ENCODE assay signal across 8 mouse cellular contexts in the genomic region with DNA sequence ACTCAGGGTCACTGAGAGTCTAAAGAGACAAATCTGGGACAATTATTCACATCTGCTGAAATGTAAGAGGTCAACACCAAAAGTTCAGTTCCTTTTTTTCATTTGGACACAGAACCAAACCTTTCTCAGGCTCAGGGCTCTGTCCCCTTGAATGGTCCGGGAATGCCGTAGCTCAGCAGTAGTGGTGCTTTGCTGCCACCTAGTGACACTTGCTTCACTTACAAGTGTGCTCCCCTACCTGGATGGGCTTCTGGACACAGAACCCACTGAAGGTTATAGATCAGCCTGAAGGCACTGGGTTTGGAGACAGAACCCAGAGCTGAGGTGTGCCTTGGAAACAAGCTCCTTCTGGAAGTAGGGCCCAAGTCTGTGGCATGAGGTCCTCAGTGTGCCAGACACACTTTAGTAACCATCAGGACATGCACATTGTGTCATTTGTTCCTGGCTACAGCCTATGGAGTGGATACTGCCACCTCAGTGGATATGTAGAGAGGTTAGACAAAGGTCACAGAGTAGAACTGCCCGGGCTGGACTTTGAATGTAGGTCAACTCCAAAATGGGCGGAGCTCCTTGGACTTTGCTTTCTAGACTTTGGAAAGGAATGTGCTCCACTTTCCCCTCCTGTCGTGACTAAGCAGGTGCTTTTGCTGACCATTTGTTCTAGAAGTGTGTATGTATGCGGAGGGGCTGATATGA. TPM values are rescaled to one million over a fixed set of nuclear protein-coding genes. Genes with fewer than 3 reads are reported as not detected.
DNase-seq lines count a peak whose midpoint lies in the region; ATAC-seq and TF ChIP-seq lines count a peak whose summit lies in the region.

No protein-coding gene starts in this region.

- no peaks in the 10 kb centered on the region for H3K9me3 ChIP-seq in forebrain, postnatal 0 days (ENCODE audit: low read length)
- H3K9me3 ChIP-seq in hindbrain, embryonic 16.5 days (ENCODE audit: control insufficient read depth, low read length) = no peaks in the 10 kb centered on the region

- H3K9ac ChIP-seq in forebrain, postnatal 0 days = no peak overlapping the region
- H3K9ac ChIP-seq in hindbrain, embryonic 16.5 days (ENCODE audit: low read depth, low read length) = no peak overlapping the region

- DNase-seq in adipocyte (ENCODE audit: low spot score) = peak; percentile 80
- peak; percentile 80 for DNase-seq in cerebellum, adult 8-10 months
- DNase-seq in forebrain, postnatal 0 days = peak; percentile 88
- peak; percentile 49 to 84 for DNase-seq in layer of hippocampus, postnatal 25 days (ENCODE audit: extremely low spot score in 1 of 2, low spot score in 1 of 2)
- DNase-seq in right cerebral cortex, adult 2 months (ENCODE audit: low spot score in 2 of 2) = peak; percentile 72 to 81
- DNase-seq in yolk sac, embryonic 10.5 days (ENCODE audit: low spot score) = peak; percentile 64

- H3K27me3 ChIP-seq in forebrain, postnatal 0 days (ENCODE audit: insufficient read depth, low read length) = no peaks in the 10 kb centered on the region
- H3K27me3 ChIP-seq in hindbrain, embryonic 16.5 days (replicated peaks; ENCODE audit: control insufficient read depth, insufficient read depth, low read length) = no peaks in the 10 kb centered on the region; the same call in 1 of the 2 replicates

- peak; percentile 76 for ATAC-seq in forebrain, postnatal 0 days
- peak; percentile 90 for ATAC-seq in hindbrain, embryonic 16.5 days
- peak; percentile 83 for ATAC-seq in megakaryocyte, adult 5-6 weeks (ENCODE audit: poor library complexity, severe bottlenecking)

- 34% methylated on average over 6 of the region's 6 CpGs for WGBS in forebrain, postnatal 0 days
- 38% methylated on average over 6 of the region's 6 CpGs for WGBS in hindbrain, embryonic 16.5 days

- H3K36me3 ChIP-seq in forebrain, postnatal 0 days (ENCODE audit: insufficient read depth) = no peaks in the 10 kb centered on the region
- no peaks in the 10 kb centered on the region for H3K36me3 ChIP-seq in hindbrain, embryonic 16.5 days (ENCODE audit: control insufficient read depth, insufficient read depth, low read length)

- no peak overlapping the region for H3K4me2 ChIP-seq in forebrain, postnatal 0 days (ENCODE audit: low read depth)
- no peak overlapping the region for H3K4me2 ChIP-seq in hindbrain, embryonic 16.5 days (ENCODE audit: low read length)

- peak; percentile 98 for TF ChIP-seq CTCF in forebrain, postnatal 0 days (IDR thresholded peaks at IDR 0.05; ENCODE audit: low read depth)

- H3K4me1 ChIP-seq in forebrain, postnatal 0 days (ENCODE audit: insufficient read depth) = no peaks in the 10 kb centered on the region
- no peaks in the 10 kb centered on the region for H3K4me1 ChIP-seq in hindbrain, embryonic 16.5 days (ENCODE audit: control insufficient read depth, insufficient read depth, low read depth, low read length)

- no peak overlapping the region for H3K4me3 ChIP-seq in forebrain, postnatal 0 days (ENCODE audit: low read depth, low read length)
- no peak overlapping the region for H3K4me3 ChIP-seq in hindbrain, embryonic 16.5 days (ENCODE audit: low read length)

- H3K27ac ChIP-seq in forebrain, postnatal 0 days (ENCODE audit: low read depth, low read length) = no peak overlapping the region
- no peak overlapping the region for H3K27ac ChIP-seq in hindbrain, embryonic 16.5 days (ENCODE audit: low read depth, low read length)

RNA-seq across cellular contexts. Expression of gene Aqp8, which starts 3.7 kb away (rescaled TPM):
- total RNA-seq in forebrain, postnatal 0 days (2014; rRNA removed) = not detected in 2 replicates
- polyA plus RNA-seq in forebrain, postnatal 0 days (2015; fragmentation: Nextera tagmentation; extraction: Ambion mirVana) = not detected in 2 replicates
- not detected in 2 replicates for polyA plus RNA-seq in hindbrain, embryonic 16.5 days (2015; fragmentation: Nextera tagmentation; extraction: Ambion mirVana)
- not detected for total RNA-seq in layer of hippocampus, postnatal 25 days (2021)
- total RNA-seq in megakaryocyte, adult 5-6 weeks (2015) = not detected in 2 replicates
- not detected in 2 replicates for total RNA-seq in megakaryocyte, adult 5-6 weeks (2017)

RNA-seq across cellular contexts. Expression of gene Zkscan2, which starts 34.4 kb away (rescaled TPM):
- total RNA-seq in forebrain, postnatal 0 days (2014; rRNA removed) = 17.8 and 27.4 TPM in 2 replicates
- 3.7 and 5.9 TPM in 2 replicates for polyA plus RNA-seq in forebrain, postnatal 0 days (2015; fragmentation: Nextera tagmentation; extraction: Ambion mirVana)
- polyA plus RNA-seq in hindbrain, embryonic 16.5 days (2015; fragmentation: Nextera tagmentation; extraction: Ambion mirVana) = 10.4 and 10.6 TPM in 2 replicates
- 10 to 100 TPM; 14.2 to 25.9 TPM for total RNA-seq in layer of hippocampus, postnatal 25 days (2021)
- total RNA-seq in megakaryocyte, adult 5-6 weeks (2015) = not detected in 2 replicates
- total RNA-seq in megakaryocyte, adult 5-6 weeks (2017) = not detected in 2 replicates

Comparison
In these comparisons a context has a peak if more than half of its experiments do, and no peak if none do; other contexts are left out.
1. RNA of gene Zkscan2, which starts 34.4 kb away (total RNA-seq): 17.8 to 27.4 TPM in forebrain, postnatal 0 days and 14.2 to 25.9 TPM in layer of hippocampus, postnatal 25 days; not detected in megakaryocyte, adult 5-6 weeks; every median in the first group is over 10 times any median in the second.
2. Peak in every context shown above with its lines, with median percentiles within 50 percentile points of each other: DNase-seq and ATAC-seq.